Comparison of ENCODE assay signal across 7 mouse cellular contexts in the genomic region with DNA sequence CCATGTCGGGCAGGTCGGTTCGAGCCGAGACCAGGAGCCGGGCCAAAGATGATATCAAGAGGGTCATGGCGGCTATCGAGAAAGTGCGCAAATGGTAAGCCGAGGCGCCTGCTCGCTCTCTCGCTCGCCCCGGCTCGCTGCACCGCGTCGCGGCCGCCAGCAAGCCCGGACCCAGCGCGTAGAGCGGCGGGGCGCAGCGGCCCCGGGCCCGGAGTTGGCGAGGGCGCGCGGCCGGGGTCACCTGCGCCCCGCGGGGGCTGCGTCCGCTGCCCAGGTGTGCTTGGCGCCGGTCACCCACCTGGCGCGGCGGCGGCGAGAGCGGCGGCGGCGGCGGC. TPM values are rescaled to one million over a fixed set of nuclear protein-coding genes. Genes with fewer than 3 reads are reported as not detected.
DNase-seq lines count a peak whose midpoint lies in the region; ATAC-seq lines count a peak whose summit lies in the region.

No protein-coding gene starts in this region.

- under 1% methylated on average over 51 of the region's 51 CpGs for WGBS in neural tube, embryonic 11.5 days
- 1% methylated on average over 45 of the region's 51 CpGs for WGBS in forebrain, embryonic 11.5 days
- under 1% methylated on average over 44 of the region's 51 CpGs for WGBS in liver, embryonic 11.5 days
- under 1% methylated on average over 51 of the region's 51 CpGs for WGBS in stomach, embryonic 16.5 days

- H3K9me3 ChIP-seq in neural tube, embryonic 11.5 days (ENCODE audit: control insufficient read depth, low read length): no peaks in the 10 kb centered on the region
- H3K9me3 ChIP-seq in forebrain, embryonic 11.5 days (ENCODE audit: control insufficient read depth, low read length): no peaks in the 10 kb centered on the region
- no peaks in the 10 kb centered on the region for H3K9me3 ChIP-seq in liver, embryonic 11.5 days (ENCODE audit: control insufficient read depth, low read length)
- H3K9me3 ChIP-seq in stomach, embryonic 16.5 days (replicated peaks; ENCODE audit: control insufficient read depth, low read length): no peaks in the 10 kb centered on the region

- intact Hi-C loops in gastrocnemius, postnatal 36 days (cut with DNase I): loop anchor here (5.0 kb wide), 1 partner anchor 42 kb away; no protein-coding TSS in a partner anchor

- peak overlapping the region; percentile 80 for H3K4me2 ChIP-seq in neural tube, embryonic 11.5 days (ENCODE audit: low read depth)
- H3K4me2 ChIP-seq in forebrain, embryonic 11.5 days (ENCODE audit: low read depth, low read length, severe bottlenecking): peak overlapping the region; percentile 82
- peak overlapping the region; percentile 97 for H3K4me2 ChIP-seq in liver, embryonic 11.5 days
- H3K4me2 ChIP-seq in stomach, embryonic 16.5 days (ENCODE audit: low read depth, low read length): peak overlapping the region; percentile 92

- no peak; the same call in 1 of the 2 replicates for ATAC-seq in neural tube, embryonic 11.5 days (ENCODE audit: insufficient read depth, low FRiP score, low TSS enrichment)
- peak; percentile 35 for ATAC-seq in forebrain, embryonic 11.5 days (replicated peaks; ENCODE audit: low FRiP score)
- ATAC-seq in liver, embryonic 11.5 days (replicated peaks; ENCODE audit: low FRiP score): peak; percentile 18
- peak; percentile 11; the same call in 1 of the 2 replicates for ATAC-seq in stomach, embryonic 16.5 days (ENCODE audit: insufficient read depth, low FRiP score)

- H3K4me3 ChIP-seq in neural tube, embryonic 11.5 days (ENCODE audit: low read depth, low read length): peak overlapping the region; percentile 85
- peak overlapping the region; percentile 93 for H3K4me3 ChIP-seq in forebrain, embryonic 11.5 days (ENCODE audit: low read depth, low read length)
- H3K4me3 ChIP-seq in liver, embryonic 11.5 days (ENCODE audit: low read depth, low read length): peak overlapping the region; percentile 97
- peak overlapping the region; percentile 82 for H3K4me3 ChIP-seq in stomach, embryonic 16.5 days (replicated peaks; ENCODE audit: low read length)

- DNase-seq in neural tube, embryonic 11.5 days (ENCODE audit: low spot score): no peak
- DNase-seq in neural tube, embryonic 10.5 days (ENCODE audit: extremely low spot score, low spot score): no peak
- DNase-seq in forebrain, embryonic 11.5 days (ENCODE audit: low spot score): no peak
- DNase-seq in liver, embryonic 11.5 days (ENCODE audit: low spot score): no peak
- DNase-seq in gastrocnemius, postnatal 36 days: no peak
- no peak for DNase-seq in gastrocnemius, postnatal 10 days

- peak overlapping the region; percentile 98 for H3K9ac ChIP-seq in neural tube, embryonic 11.5 days (ENCODE audit: low read length)
- peak overlapping the region; percentile 99 for H3K9ac ChIP-seq in forebrain, embryonic 11.5 days (ENCODE audit: low read length)
- peak overlapping the region; percentile 97 for H3K9ac ChIP-seq in liver, embryonic 11.5 days (ENCODE audit: low read depth, low read length)
- H3K9ac ChIP-seq in stomach, embryonic 16.5 days (ENCODE audit: low read length): peak overlapping the region; percentile 95

- no peaks in the 10 kb centered on the region for H3K27me3 ChIP-seq in neural tube, embryonic 11.5 days (ENCODE audit: control insufficient read depth, insufficient read depth, low read length)
- no peaks in the 10 kb centered on the region for H3K27me3 ChIP-seq in forebrain, embryonic 11.5 days (ENCODE audit: control insufficient read depth, insufficient read depth, low read length)
- H3K27me3 ChIP-seq in liver, embryonic 11.5 days (replicated peaks; ENCODE audit: control insufficient read depth, insufficient read depth, low read length): no peaks in the 10 kb centered on the region
- H3K27me3 ChIP-seq in stomach, embryonic 16.5 days (ENCODE audit: control insufficient read depth, insufficient read depth, low read length): no peaks in the 10 kb centered on the region

- no peaks in the 10 kb centered on the region; the same call in 1 of the 2 replicates for H3K36me3 ChIP-seq in neural tube, embryonic 11.5 days (ENCODE audit: control insufficient read depth, insufficient read depth, low read length)
- no peaks in the 10 kb centered on the region for H3K36me3 ChIP-seq in forebrain, embryonic 11.5 days (ENCODE audit: control insufficient read depth, insufficient read depth, low read length)
- H3K36me3 ChIP-seq in liver, embryonic 11.5 days (ENCODE audit: control insufficient read depth, insufficient read depth, low read length): no peaks in the 10 kb centered on the region
- H3K36me3 ChIP-seq in stomach, embryonic 16.5 days (ENCODE audit: control insufficient read depth, insufficient read depth, low read length): no peaks in the 10 kb centered on the region

- H3K4me1 ChIP-seq in neural tube, embryonic 11.5 days (ENCODE audit: control insufficient read depth, insufficient read depth, low read length): peaks cover 14% of the 10 kb centered on the region
- peaks cover 12% of the 10 kb centered on the region; the same call in 1 of the 2 replicates for H3K4me1 ChIP-seq in forebrain, embryonic 11.5 days (replicated peaks; ENCODE audit: control insufficient read depth, insufficient read depth, low read length)
- H3K4me1 ChIP-seq in liver, embryonic 11.5 days (replicated peaks; ENCODE audit: control insufficient read depth, insufficient read depth, low read length): peaks cover 18% of the 10 kb centered on the region
- H3K4me1 ChIP-seq in stomach, embryonic 16.5 days (ENCODE audit: control insufficient read depth, insufficient read depth, low read length): peaks cover 22% of the 10 kb centered on the region

- peak overlapping the region; percentile 97 for H3K27ac ChIP-seq in neural tube, embryonic 11.5 days (ENCODE audit: low read depth, low read length)
- H3K27ac ChIP-seq in forebrain, embryonic 11.5 days (ENCODE audit: low read depth, low read length): peak overlapping the region; percentile 98
- peak overlapping the region; percentile 97 for H3K27ac ChIP-seq in liver, embryonic 11.5 days (ENCODE audit: low read depth, low read length)
- H3K27ac ChIP-seq in stomach, embryonic 16.5 days (ENCODE audit: low read length): peak overlapping the region; percentile 98

RNA-seq across cellular contexts. Expression of gene Bcl7a, which starts 1.0 kb away (rescaled TPM):
- polyA plus RNA-seq in neural tube, embryonic 11.5 days (2014; fragmentation: Nextera tagmentation; extraction: Ambion mirVana): 55.9 and 56.7 TPM in 2 replicates
- polyA plus RNA-seq in forebrain, embryonic 11.5 days (2014; fragmentation: Nextera tagmentation; extraction: Ambion mirVana): 57.1 and 61.7 TPM in 2 replicates
- 18.2 and 21.1 TPM in 2 replicates for polyA plus RNA-seq in liver, embryonic 11.5 days (2014; fragmentation: Nextera tagmentation; extraction: Ambion mirVana)
- 18.7 and 20.4 TPM in 2 replicates for polyA plus RNA-seq in stomach, embryonic 16.5 days (2015; fragmentation: Nextera tagmentation; extraction: Ambion mirVana)
- total RNA-seq in gastrocnemius, postnatal 36 days (2021): 10 to 100 TPM in 1 of 2 experiments, 1 to 10 TPM in 1; 6.6 to 10.7 TPM
- 10 to 100 TPM; 21.0 to 25.3 TPM for total RNA-seq in gastrocnemius, postnatal 10 days (2021)

RNA-seq across cellular contexts. Expression of gene Mlxip, which starts 50.0 kb away (rescaled TPM):
- polyA plus RNA-seq in neural tube, embryonic 11.5 days (2014; fragmentation: Nextera tagmentation; extraction: Ambion mirVana): 22.6 TPM in 2 replicates
- 22.3 and 22.7 TPM in 2 replicates for polyA plus RNA-seq in forebrain, embryonic 11.5 days (2014; fragmentation: Nextera tagmentation; extraction: Ambion mirVana)
- polyA plus RNA-seq in liver, embryonic 11.5 days (2014; fragmentation: Nextera tagmentation; extraction: Ambion mirVana): 13.7 and 14.0 TPM in 2 replicates
- 17.3 and 17.4 TPM in 2 replicates for polyA plus RNA-seq in stomach, embryonic 16.5 days (2015; fragmentation: Nextera tagmentation; extraction: Ambion mirVana)
- total RNA-seq in gastrocnemius, postnatal 36 days (2021): 10 to 100 TPM; 49.7 to 50.7 TPM
- total RNA-seq in gastrocnemius, postnatal 10 days (2021): 10 to 100 TPM; 57.4 to 57.6 TPM
